Mouse (Mus musculus) megakaryocyte, embryonic 14.5 days (primary cell): ENCODE measurements at regions not wholly inside any gene's neighbourhood (a gene's known extent, or its start where the extent isn't known, plus 50 kb on each side); places are given as distances from the start of the nearest gene placed in this dataset.

Experiments
- FLI1 ChIP-seq: IDR thresholded peaks from 2 replicates; pipeline ENCODE4 v1.6.1; 2012; ENCODE audit warnings: low read length, inconsistent platforms, mixed read lengths
- GATA1 ChIP-seq: IDR thresholded peaks from 3 replicates; pipeline ENCODE4 v1.6.1; 2012; ENCODE audit warnings: mixed read lengths, low read length, inconsistent platforms, borderline replicate concordance

GRCm38 (mm10) chr3:61302214-61302613 is 59.2 kb upstream of the Rap2b start:
- TF ChIP-seq GATA1 (no peak), FLI1 (no peak)
